Mouse (Mus musculus) mouse embryonic stem cell (cell line): ENCODE measurements around the gene Foxp1.

Experiments
- in situ Hi-C, 2 experiments: fragments of 300-500 bp; cut with MboI; formaldehyde crosslinking; loops; 1 replicate in 1 of 2; 3 replicates in 1 of 2; pipeline ENCODE4 v1.14.3; 2019 to 2020; ENCODE audit warnings: low sequenced_read_pairs in 2 of 2, low pct_unique_long_range_greater_than_20kb in 1 of 2, mixed read lengths in 1 of 2; ENCODE audit not compliant: unreplicated experiment in 1 of 2

Gene Foxp1

DNA sequence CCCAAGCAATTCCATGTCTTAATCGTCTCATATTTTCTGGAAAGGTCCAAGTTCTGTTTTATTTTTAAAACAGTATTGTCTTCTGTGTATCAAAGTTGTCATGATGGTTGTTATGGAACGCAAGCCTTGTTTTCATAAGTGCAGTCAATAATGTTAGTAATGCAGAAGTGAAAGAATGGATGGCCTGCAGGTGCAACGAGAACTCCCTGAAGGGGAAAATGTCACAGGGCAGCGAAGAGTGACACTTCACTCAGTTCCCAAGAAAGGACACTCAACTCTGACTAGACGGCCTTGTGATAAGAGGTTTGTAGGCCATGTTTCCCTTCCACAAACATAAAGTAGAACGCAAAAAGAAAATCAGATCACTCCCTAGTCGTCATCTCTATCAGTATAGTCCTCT is 469.4 kb downstream of the Foxp1 start:
- in situ Hi-C loops, result no loop called here

DNA sequence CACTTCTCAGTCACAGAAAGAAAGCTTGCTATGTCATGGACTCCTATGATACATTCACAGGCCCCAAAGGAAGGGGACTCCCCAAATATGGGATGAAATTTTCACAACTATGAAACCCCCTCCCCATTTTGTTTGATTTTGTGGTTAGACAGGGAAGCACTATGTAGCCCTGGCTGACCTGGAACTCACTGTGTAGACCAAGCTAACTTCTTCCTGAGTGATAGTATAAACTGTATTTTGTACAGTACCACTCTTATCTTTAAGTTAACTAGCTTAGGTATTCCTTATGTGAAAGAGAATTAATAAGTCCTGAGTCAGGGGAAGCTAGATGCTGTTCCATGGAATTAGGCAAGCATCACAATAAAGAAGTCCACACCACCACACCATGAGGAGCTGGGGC is 470.8 kb downstream of the Foxp1 start:
- in situ Hi-C loops, result no loop called here

DNA sequence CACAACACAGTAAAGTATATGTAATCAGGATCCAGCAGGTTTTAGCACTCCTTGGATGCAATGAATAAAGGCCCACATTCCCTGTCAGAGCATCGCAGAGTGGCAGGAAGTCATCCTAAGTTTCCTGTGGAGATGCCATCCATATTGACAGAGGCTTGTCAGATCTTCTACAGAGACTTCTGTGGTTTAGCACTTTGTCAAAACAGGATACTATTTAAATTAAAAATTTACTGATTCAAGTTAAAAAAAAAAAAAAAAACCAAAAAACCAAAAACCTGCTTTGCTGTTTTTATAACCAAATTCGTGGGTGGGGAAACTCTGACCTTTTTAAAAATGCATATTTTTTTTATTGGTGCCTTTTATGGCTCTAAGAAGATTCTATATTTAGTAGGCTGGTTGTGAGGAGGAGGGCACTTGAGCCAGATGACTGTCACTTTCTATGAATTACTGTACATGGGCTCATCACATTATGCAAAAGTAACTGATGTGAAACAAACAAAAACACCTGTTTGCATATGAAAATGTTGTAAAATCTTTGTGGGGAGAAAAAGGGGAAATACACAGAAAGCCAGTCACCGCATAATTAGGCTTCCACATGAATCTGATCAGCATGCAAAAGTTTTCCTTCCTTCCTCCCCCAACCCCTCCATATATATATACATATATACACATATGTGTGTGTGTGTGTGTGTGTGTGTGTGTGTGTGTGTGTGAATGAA is 472.1 kb downstream of the Foxp1 start:
- in situ Hi-C loops, result no loop called here

DNA sequence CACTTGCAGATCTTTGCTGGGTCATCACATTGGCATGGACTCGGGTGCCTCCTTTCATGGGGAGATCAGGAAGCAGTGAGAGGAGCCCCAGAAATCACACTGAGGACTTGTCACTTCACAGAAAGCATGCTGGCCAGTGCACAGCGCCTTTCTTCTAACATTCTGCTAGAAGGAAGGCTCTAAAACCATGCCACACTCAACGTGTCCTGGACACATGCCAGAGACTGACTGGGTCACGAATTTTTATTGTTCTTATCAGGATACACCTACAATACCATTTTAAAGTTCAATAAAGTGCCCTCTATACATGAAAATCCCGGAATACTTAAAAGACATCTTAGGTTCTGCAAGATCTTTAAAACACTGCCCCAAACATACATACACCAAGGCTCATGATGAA is 475.2 kb downstream of the Foxp1 start:
- in situ Hi-C loops, result no loop called here

DNA sequence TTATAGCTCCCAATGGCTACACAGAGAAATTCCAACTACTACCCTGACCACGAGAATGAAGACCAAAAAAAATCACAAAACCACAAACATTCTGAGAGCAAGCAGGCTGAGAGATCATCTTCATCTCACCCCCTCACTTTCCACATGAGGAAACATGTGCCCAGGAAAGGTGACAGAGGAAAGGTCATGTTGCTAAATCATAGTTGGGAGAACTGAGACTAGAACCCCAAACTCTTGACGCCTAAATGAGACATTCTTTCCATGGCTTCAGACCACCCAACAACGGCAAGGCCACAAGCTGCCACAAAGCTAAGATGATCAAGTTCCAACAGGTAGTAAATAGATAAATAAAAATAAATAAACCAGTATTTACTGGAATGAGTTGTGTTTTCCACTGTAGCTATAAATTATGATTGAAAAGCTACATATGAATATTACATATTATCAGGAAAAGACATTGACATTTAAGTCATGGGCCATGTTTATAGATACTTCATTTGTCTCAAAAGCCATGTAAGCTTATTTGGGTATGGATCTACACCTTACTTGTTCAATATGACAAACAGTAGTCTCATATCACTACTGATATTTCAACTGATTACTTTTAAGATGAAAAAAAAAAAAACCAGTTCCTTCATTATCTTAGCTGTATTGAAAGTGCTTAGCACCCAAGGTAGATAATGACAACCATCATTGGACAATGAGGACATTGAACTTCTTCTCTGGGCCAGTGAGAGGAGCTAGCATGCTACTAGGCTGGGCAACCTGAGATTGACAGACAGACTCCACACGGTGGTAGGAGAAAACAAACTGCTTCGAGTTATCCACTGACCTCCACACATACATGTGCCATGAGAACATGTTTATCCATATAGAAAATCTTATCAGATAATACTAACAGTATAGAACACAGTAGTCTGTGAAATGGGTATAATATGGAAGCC is 476.4 kb downstream of the Foxp1 start:
- in situ Hi-C loops, result no loop called here

DNA sequence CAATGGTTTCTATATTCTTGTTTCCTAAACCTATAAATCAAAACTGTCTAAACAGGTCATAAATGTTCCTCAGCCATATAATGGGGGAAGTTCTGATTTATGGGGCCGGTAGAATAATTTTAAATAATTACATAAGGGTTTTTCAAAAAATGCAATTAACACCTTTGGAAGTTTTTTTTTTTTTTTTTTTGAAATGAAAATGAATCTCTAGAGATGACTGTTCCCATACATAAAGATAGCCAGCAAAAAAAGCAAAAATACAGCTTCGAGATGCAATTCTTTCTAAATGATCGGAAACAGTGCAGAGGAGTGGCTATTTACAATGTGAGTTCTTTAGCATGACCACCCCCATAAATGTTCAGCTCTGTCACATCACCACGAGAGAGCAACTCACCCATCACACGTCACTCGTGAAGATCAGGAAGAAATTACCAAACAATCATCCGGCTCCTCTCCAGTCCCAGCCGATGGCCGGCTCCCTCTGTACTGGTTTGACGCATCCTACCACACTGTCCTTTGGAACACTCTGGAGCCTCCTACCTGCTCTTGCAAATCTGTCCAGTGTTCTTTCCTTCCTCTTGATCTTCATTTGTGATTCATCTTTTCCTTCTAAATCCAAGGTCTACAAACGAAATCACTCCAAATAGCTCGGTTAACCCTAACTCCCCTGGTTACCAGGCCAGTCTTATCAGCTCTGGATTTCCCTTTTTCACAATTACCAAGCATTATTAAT is 478.4 kb downstream of the Foxp1 start:
- in situ Hi-C loops, result no loop called here

DNA sequence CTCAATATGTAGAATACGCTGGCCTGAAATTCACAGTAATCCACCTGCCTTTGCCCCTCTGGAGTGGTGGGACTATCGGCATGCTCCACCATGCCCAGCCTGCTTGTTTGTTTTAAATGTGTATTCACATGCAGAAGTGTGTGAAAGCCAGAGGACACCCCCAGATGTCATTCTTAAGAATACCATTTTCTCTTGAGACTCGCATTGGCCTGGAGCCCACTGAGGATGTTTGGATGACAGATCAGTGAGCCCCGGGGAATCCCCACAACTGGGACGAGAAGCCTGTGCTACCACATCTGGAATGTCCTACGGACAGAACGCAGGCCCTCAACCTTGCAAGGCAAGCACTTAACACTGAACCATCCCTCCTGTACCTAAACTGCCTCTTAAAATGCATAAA is 479.3 kb downstream of the Foxp1 start:
- in situ Hi-C loops, result no loop called here

DNA sequence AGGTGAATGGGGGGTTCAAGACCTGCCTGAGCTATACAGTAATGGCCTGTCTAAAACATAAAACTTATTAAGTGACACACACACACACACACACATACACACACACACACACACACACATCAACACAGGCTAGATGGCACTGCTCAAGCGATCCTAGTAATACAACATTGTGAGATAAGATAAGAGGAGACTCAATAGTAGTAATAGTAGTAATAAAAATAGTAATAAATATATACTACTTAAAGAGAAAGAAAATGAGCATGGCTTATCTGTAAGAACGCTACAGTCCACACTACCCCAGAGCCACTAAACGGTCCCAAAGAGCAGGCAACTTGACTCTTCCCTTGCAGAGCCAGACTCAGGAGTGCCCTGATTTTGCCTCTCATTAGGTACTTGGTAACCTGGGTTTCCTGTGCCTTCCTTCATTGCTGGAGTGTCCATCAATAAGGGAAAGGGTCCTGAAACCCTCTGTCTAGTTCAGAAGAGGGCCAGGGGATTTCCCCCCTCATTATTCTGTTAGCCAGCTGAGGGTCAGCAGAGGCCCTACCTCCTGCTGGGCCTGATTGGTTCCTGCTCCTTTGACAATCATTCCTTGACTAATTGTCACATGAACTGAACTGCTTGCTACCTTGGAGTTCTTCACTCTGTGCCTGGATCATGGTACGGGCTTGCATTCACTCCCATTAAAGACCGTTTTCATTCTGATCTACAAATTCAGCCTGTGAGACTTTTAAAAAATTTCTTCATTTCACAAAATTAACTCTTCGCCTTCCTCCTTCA is 480.2 kb downstream of the Foxp1 start:
- in situ Hi-C loops, result no loop called here

DNA sequence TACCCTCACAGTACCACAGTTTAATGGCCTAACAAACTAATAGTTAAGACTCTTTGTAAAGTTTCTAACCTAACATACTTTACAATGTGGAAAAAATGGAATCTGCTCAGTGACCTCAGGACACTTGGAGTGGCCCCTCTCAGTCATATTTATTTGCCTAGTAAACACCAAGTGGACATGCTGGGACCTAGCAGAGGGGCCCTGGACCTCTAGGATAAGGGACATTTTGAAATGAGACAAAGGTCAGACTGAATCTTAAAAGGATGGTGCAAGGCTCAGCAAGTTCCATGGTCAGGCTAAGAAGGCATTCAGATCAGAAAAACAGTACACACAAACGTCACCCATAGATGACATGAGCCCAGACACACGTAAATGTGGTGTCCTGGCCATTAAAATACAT is 483.5 kb downstream of the Foxp1 start:
- in situ Hi-C loops, result no loop called here

DNA sequence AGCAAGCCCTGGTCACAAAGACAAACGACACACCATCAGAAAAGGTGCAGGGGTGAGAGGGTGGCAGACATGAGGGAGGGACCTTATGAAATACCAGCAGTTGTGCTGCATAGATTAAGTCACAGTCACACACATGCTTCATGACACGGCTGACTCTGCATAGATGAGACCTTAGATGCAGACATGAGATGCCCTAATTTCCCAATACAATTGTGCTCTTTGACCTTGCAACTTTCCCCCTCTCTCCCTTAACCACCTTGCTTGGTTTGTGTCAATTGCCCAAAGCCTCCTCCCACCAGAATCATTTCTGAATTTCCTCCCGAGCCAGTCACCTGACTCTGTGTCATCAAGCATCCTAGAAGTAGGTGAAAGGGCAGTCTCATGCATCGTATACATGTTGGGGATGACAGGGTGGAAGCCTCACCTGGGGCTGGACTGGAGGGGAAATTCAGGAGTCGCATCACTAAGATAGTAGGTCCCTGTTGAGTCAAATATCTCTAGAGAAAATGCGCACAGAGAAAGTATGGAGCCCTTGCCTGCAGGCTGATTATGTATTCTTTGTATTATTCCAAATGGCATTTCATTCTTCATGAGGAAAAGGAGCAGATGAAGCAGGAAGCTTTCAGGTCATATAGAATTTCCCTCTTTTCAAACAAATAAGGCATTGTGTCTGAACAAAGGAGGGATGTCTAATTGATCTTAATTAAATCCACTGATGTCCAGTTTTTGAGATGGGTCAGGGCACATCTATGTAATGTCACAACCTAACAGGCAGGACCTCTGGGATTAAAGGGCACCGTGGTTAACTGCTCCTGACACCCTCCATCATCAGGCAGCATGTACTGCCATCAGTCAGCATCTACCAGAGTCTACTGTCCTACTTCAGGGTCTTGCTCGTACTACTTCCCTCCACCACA is 486.8 kb downstream of the Foxp1 start:
- in situ Hi-C loops, result no loop called here

DNA sequence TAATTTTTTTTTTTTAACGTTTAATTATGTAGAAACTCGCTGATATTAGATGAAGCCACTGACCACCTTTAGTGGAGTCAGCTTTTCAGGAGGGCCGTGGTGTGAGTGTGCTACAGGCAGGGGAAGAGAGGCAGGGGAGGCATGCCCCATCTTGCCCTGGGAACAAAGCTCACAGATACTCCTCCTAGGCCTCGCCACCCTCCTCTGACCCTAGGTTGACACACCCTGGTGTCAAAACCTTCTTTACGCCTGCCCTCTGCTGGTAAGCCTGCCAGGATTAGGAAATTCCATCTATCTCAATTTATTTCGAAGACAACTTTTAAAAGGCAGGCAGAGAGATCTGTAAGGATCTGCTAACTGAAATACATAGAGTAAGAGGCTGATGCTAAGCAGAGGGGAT is 489.5 kb downstream of the Foxp1 start:
- in situ Hi-C loops, result no loop called here

DNA sequence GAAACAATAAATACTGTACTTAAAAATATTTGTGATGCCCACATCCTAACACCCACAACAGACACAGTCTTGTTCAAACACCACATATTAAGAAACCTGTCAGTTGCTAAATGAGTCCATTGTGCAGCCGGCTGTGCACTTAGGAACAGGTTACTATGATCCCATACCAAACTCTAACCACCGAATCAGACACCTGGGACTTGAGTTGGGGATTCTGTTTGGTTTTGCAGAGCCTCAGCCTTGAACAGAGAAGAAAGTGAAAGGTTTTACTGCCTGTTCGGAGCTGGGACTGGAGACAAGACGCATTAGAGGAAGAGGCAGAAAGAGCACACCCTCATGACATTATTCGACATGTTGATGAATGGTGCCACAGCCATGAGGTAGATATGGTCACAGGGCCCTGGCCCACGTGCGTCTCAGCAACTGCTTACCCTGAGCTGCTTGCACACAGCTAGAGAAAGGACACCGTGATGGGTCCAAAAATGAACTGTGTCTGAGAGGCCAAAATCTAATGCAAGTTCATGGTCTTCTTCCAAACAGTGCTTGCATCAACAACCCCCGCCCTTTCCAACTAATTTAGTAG is 491.1 kb downstream of the Foxp1 start:
- in situ Hi-C loops, result no loop called here

DNA sequence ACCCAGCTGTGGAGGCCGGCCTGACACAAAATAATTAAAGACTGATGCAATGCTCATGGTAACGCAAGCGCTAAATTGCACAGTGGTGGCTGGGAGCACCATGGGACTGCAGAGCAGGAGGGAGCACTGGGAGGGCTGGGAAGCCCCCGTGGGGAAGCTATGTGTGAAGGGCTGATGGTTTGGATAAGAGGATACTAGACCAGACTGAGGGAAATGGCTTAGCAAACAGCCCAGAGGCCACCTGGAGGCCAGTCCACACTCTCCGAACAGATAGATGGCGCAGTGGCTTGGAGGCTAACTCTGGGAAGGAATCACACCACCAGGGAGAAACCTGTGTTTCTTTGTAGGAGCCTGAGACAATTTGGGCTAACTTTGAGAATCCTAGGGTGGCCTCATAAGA is 492.3 kb downstream of the Foxp1 start:
- in situ Hi-C loops, result no loop called here

DNA sequence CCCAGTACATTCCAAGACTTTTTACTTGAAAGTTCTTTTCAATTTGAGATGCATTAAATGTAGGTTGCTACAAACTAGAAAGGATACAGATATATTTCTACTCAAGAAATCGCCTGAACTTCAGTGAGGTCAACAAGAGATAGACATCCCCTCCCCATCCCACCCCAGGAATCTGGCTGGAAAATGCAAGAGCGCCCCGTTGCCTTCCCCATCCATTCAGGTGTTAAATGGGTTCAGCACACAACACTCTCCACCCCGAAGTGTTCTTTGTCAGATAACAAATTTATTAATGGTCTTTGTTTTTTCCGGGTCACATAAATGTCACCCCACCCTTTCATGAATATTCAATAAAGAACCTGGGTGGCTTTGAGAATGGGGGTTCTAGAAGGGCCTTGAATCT is 493.1 kb downstream of the Foxp1 start:
- in situ Hi-C loops, result no loop called here

DNA sequence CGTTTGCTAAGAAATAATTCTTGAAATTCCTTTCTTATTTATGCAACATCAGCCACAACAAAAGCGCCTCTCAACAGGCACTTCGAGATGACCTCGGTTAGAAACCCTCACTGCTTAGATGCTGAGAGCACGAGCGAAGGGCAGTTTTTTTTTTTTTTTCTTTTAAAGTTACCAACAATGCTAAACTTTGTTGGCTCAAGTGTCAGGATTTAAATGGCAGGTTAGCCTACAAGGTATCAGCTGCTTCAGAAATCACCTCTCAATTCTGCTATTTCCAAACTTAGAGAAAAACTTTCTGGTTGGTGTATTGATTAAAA is 493.6 kb downstream of the Foxp1 start:
- in situ Hi-C loops, result no loop called here

DNA sequence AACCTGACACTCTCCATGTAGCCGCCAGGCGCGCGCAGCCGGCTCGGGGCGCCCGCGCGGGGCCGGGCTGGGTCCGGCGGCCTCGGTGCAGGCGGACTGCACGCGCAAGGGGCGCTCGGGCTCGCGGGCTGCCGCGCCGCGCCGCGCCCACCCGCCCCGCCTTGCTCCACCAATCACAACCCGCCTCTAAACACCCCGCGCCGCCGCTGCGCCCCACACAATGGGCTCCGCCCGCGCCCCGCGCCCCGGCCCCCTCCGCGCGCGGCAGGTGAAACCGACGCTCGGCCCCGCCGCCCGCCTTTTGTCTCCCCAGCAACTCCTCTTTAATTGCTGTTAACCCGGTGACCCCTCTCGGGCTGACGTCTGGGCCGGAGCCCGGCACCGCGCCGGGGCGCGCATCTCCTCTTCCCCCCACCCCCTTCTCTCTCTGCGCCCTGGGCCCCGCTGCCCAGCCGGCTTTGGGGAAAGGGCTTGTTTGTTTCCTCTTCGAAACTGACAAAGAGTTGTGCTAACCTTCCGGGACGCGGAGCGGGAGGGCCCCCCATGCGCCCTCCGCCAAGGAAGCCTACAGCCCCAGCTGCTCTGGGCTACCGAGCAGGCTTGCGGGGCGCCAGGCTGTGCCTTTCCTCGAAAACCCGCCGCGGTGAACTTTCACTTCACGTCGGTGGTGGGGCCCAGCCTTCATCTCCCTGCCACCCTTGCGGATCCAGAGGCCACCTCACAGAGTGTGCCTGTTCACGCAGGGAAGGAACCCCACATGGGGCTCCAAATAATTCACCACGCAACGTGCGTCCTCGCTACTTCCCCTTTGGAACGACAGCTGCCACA is 494.1 kb downstream of the Foxp1 start:
- in situ Hi-C loops, result no loop called here
